Mouse (Mus musculus) liver (tissue): Measurements from ENCODE around the gene AL607142.1.

Experiments used
- DNase-seq: peaks from one replicate; pipeline ENCODE4 v3.0.0-alpha.2; 2020; ENCODE audit warnings: mixed read lengths

Gene AL607142.1

DNA sequence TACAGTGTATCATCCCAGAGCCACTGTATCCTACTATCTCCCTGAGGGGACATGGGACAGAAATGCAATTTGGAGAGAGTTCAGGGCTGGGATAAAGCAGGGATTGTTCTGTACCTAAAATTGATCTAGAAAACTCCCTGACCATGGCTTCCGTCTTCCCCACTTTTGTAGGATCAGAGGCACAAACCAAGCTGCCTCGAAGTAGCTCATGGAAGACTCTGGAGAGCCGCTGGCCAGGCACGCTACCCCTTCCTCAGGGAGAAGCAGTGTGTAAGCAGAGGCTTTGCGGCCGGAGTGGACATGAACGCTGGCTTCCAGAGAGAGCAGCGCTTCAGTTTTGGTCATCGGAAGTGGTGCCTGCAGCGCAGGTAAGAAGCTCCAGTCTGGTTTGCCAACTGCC, at the start of gene AL607142.1:
TSS of gene AL607142.1 (plus strand) at position 301 of the 400 bp plus-strand sequence.
- DNase-seq = no peak

DNA sequence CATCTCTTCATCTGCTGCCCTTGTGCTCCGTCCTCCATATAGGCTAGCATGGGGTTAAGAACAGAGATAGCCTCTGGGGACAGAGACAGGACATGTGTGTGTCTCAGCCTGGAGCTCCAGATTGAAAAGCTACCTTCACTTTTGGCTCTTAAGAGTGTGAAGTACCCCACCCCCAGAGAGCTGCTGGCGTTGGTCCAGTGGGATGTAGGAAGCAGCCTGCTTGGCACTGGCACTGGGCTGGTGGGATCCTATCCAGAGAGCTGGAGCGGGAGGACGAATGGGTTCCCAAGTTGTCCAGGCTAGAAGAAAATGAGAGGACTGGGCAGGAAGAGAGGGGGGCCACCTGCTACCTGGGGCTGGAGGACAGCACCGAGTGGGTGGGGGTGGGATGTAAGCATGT, 46.4 kb upstream of the AL607142.1 start:
- DNase-seq = no peak

DNA sequence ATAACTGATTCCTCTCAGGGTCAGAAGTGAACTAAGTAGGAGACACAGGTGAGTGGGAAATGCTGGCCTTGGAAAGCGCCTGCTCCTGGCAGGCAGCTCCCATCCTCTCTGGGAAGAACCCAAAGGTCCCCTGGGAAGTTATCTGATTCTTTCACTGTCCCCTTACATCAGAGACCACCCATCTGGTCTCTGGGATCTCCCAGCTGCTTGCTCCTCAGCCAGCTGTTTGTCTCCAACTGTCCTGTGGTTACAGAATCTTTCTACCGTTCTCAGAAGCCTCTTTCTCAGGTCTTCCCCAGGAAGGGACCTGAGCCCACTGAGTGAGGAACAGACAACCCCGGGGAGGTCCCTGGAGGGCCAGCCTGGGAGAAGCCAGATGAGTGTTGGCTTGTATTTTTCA, 42.4 kb upstream of the AL607142.1 start:
- no peak for DNase-seq

DNA sequence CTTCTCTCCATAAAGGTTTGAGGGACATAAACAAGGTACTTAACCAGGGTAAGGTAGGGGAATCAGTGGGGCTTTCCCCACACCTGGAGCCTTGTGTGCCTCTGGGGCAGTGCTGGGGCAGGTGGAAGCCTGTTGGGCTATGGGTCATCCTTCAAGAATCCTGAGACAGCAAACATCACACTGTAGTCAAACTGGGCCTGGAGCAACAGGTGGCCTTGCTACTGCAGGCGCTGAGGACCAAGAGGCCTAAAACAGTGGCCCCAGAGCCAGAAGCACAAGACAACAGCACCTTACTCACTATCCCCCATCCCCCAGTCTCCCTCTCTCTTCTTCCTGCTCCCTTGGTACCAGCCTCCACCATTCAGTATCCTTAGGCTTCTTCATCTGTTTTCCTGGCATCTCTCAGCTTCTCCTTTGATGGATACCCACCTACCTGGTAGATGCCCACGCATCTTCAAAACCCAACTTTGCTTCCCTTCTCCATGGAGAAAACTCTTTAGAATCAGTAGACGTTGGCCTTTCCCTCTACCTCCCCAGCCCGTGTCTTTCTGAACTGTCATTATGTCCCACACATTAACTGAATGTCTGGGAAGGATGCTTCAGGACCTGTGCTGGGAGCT, 41.5 kb upstream of the AL607142.1 start:
- DNase-seq = no peak

DNA sequence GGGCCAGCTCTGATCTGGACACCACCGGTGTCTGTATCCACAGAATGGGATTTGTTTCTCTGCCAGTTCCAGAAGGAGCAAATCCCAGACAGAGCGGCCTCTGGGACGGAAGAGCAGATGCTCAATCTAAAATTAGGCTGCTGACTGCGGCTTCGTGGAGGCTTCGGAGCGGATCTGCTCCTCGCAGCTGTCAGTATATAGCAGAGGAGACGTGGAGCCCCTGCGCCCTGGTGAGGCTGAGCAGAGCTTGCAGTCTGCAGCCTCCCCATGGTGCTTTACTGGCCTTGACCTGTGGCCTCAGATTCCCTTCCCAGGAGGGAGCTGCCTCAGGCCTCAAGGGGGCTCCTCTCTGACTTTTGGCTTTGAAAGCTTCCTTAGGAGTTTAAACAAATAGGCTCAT, 40.7 kb upstream of the AL607142.1 start:
- DNase-seq = no peak

DNA sequence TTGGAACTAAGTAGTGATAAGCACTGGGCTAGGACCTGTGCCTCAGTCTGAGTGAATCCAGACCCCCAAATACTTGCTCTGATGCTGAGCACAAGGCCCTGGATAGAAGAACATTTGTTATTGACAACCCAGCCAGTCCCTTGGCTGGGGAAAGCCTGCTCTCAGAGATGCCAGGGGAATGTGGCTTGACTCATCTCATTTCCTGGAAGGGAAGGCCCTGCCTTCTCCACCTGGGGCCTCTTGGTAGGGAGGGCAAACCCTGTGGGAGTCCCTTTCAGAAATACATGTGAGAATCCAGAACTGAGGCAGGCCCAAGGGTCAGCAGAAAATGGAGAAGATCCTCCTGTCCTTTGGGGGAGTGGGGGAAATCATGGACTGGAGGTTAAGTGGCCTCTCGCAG, 37.1 kb upstream of the AL607142.1 start:
- DNase-seq = no peak

DNA sequence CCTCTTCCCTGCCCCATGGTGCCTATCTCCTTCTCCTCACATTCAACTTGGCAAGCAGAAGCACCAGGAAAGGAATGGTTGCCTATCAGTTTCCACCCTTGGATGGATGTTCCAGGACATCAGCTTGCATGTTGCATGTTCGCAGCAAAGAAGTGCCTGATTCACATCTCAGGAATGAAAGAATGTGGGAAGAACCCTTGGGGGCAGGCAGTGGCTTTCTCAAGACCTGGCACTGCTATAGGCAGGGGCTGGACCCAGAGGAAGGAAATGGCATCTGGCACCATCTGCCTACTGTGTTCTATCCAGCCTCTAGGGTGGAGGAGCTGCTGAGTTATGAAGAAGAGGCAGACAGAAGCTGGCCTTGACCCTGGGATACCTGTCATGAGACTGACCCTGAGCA, 34.9 kb upstream of the AL607142.1 start:
- no peak for DNase-seq

DNA sequence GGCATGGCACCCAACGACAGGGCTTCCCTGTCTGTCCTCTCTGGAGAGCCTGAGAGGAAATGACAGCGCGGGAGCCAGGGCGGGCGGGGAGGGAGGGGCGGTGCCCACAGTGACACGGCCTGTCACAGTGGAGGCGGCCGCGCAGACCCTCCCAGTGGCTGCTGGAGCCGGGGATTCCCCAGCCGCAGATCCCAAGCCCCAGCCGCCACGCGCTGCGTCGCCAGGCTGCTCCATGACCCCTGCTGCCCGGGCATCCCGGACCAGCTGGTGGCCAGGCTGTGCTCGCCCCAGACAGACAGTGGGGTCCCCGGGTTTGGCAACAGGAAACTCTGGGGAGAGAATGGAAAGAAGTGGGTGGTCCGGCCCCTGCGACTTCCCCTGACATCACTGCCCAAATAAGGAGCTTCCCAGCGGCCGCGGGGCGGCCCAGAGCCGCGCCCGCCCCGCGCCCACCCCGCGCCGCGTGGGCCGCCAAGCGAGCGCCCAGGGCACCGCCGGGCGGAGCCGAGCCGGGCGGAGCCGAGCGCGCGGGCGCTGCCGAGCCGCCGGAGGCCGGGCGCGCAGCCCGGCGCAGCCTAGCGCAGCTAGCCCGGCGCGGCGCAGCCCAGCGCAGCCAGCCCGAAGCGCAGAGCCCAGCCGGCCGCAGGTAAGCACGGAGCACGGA, 32.3 kb upstream of the AL607142.1 start:
- peak; percentile 12 for DNase-seq

DNA sequence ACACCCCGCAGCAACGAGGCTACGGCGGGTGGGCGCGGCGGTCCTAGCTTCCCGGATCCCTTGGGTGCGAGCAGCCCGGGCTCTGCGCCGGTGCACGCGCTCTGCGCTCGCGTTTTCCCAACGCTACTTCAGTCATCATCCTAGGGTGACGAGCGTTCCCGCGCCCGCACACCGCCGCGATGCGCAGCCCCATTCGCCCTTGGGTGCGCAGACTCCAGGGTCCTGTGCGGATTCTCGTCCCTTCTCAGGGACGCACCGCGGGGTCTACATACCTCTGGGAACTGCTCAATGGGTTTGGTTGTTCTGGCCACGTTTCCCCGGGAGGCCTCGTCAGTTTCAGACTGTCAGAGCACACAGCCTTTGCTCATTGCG, 31.8 kb upstream of the AL607142.1 start:
- no peak for DNase-seq

DNA sequence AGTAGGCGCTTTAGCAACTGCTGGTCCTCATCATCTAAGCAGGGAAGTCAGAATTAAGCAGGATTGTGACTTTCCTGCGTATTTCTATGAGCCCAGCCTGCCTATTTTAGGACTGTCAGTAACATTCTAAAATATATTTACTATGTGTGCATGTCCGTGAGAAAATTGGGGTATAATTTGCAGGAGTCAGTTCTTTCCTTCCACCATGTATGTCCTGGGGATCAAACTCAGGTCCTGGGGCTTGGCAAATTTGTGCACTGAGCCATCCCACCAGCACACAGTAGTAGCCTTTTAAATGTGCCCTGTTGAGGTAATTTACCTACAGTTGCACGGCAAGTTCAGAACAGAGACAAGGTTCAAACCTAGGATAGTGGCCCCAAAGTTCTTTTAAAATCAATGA, 28.5 kb upstream of the AL607142.1 start:
- no peak for DNase-seq

DNA sequence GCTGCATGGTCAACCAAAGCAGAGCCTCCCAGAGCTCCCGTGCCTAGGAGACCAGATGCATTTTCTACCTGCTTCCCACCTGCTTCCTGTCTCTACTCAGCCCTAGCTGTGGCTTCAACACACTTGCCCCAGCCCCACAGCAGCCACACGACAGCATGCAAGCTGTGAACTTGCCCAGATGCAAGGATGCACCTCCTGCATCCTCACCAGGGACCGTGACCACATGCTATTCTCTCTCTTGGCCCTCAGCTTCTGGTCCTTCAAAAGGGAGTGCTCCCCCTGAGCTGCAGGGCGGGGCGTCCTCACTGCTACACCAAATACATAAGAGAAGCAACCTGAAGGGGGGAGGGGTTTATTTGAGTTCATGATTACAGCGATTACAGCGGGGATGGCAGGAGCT, 27.8 kb upstream of the AL607142.1 start:
- DNase-seq = no peak

DNA sequence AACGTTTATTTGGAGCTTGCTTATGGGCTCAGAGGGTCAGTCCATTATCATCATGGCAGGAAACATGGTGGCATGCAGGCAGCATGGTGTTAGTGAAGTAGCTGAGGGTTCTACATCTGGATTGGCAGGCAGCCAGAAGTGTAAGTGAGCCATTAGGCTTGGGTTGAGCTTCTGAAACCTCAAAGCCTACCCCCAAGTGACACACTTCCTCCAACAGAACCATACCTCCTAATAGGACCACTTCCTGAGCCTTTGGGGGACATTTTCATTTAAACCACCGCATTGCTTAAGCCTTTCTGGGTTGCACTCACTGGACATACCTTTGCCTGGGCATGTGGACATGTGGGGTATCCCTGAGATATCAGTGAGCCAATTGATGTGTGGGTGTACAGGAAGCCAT, 23.3 kb upstream of the AL607142.1 start:
- DNase-seq = no peak

DNA sequence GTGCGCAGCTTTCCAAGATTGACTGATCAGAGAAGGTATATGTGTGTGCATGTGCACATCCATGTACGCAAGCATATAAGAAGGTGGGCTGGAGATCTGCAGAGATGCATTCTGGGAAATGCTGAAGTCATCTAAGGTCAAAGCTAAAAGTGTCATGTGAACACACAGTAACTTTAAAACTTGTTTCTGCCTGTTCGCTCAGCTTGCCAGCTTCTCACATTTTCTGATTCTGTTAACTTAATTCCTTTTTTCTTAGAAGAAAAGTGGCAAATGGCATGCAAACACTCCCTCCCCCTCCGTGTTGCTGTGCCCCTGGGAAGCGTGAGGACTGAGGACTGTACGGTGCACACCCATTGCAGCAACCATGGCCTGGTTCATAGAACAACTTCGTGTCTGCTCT, 22.3 kb upstream of the AL607142.1 start:
- DNase-seq = no peak

DNA sequence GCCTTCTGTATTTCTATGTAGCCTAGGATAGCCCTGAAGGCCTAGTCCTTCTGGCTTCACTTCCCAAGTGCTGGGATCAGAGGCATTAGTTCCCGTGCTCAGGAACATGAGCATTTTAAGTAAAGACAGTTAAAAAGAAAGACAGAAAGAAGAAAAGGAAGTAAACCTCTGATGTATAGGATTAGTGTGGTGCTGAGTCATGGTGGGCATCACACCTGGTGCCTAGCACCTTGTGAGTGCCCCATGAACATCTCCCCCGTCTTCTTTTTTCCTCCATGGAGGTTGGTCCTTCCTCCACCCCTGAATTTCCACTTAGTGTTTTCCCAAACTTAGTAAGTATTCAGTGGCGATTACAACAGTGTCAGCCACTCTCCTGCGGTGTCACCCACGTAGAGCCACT, 20.2 kb upstream of the AL607142.1 start:
- no peak for DNase-seq

DNA sequence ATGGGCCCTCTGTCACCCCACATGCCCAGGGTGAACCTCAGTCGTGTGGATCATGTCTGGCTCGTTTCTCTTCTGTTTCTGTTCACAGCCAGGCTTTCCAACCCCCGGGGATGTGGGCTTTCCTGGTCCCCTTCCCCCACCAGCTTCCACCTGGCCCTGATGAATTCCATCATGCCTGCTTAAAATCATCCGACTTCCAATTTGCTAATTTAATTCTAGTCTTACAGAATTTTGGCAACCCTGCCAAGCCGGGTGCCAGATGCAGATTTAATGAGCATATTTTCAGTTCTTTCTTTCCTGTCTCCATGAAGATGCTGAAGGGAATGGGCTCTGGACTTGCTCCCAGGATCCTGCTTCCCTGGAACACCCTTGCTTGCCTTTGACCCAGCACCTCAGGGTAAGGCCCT, 19.7 kb upstream of the AL607142.1 start:
- DNase-seq = no peak

DNA sequence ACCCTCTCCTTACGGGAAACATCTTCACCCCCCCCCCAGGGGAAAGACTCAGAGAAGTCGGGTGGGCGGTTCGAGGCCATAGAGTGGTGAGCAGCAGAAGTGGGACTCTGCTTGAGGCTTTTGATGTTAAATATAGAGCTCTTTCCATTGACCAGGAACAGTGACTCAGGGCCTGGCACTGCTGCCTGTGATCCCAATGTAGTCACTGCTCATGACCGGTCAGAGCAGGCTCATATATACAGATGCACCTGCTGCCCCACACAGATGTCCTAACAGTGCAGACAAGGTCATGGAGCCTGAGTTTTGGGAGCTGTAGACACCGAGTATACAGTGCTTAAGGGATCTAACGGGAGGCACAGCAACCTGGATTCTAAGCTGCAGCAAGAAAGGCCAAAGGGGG, 18.9 kb upstream of the AL607142.1 start:
- DNase-seq = no peak

DNA sequence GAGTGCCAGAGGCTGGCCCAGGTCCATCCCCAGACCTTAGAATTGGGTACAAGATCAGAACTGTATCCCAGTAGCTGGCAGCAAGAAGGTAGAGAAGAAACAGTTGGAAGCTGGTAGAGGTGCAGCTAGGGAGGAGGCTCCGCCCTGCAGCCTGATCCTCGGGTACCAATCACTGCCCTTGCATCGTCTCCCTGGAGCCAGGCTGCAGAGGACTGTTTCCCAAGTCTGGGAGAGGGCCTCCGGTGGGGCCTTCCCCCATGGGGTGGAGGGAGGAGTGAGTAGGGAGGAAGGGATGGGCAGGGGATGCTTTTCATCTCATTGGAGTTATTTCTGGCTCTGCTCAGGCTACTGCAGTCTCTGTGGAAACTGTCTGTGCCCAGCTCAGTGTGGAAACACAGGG, 17.7 kb upstream of the AL607142.1 start:
- no peak for DNase-seq

DNA sequence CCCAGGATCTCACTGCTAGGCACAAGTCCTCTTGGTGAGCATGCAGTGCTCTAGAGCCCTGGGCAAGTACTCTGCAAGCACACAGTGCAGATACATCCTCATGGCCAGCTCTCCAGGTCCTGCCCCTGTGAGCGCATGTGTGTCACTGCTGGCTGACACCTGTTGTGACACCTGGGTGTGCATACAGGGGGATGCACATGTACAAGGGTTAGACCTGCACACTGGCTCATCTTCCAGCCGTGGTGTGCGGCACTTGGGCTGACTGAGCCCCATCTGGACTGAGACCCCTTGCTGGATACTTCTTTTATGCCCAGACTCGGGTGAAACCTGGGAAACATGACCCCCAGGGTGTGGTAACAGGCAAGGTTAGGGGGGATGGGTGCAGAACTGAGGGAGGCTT, 16.5 kb upstream of the AL607142.1 start:
- no peak for DNase-seq

DNA sequence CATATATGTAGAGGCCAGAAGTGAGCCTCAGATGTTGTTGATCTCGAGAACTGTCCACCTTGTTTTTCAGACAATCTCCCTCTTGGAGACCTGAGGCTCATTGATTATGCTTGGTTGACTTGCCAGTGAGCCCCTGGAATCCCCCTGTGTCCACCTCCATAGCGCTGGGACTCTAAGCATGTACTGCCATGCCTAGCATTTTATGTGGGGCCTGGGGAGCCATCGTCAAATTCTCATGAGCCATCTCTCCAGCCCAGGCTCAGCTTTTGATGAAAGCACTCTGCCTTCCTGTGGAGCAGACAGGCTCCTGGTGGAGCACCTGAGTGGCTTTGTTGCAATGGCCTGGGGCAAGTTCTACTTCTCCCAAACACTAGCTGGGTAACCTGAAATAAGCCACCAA, 14.9 kb upstream of the AL607142.1 start:
- DNase-seq = no peak

DNA sequence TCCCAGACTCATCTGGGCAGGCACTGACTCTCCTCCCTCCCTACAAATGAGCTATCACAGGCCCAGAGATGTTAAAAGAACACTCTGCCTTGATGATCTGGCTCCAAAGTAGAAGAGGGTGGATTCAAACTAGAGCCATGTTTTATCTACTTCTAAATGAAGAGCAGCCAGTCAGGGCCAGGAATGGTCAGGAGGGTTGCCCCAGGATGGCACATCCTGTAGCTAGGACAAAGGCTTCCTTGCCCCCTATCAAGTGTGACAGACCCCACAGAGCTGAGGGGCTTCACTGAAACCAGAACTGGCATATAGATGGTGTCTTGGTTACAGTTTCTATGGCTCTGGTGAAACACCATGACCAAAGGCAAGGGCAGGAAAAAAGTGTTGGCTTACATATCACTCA, 12.3 kb upstream of the AL607142.1 start:
- no peak for DNase-seq

DNA sequence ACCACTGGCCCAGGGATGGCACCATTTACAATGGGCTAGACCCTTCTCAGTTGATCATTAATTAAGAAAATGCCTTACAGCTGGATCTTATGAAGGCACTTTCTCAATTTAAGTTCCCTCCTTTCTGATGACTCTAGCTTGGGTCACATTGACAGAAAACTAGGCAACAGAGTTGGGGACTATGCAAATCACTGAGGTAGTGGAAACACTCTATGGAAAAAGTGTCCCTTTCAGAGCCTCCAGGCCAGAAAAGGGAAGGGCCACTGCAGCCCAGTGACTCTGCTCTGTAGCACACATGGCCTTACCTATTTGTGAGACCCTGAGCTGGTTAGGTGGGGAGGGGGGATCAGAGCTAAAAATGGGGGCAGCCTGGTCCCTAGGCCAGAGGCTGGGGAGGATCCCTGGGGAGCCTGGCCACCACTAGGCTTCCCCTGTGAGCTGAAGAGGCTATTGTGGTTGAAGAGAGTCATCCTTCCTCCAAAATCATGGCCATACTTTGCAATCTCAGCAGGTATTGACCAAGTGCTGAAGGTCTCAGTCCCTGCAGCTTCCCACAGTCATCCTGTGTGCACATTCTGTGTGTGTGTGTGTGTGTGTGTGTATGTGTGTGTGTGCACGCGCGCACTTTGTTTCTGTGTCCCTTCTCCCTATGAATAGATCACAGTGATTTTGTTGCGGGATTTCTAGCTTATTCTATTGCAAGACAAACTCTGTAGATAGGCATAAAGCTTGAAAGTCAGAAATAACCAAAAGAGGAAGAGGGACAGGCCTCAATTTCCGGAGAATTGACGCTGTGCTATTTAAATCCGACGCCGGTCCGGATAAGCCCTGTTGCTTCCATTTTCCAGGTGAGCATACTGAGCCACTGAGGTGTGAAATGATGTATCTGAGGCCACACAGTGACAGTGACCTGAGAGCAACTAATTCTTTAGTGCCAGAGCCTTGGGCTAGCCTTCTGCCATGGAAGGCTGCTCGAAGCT, 11.5 kb upstream of the AL607142.1 start:
- no peak for DNase-seq

DNA sequence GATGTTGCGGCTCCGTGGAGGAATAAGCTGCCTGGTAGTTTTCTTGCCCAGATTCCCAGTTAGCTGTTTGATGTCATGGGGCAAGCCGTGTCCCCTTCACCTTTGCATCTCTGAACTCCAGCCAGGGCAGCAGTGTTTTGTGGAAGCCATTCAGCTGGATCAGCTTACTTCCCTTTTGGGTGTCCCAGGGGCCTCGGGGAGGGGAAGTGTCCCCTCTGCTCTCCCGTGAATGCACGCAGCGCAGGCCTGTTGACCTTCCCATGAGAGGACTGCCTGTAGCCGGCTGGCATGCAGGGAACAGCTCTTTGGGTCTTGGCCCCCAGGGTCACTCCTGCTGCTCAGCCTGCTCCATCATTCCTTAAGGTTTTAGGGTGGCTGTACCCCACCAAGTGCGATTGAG, 10.7 kb upstream of the AL607142.1 start:
- DNase-seq = no peak

DNA sequence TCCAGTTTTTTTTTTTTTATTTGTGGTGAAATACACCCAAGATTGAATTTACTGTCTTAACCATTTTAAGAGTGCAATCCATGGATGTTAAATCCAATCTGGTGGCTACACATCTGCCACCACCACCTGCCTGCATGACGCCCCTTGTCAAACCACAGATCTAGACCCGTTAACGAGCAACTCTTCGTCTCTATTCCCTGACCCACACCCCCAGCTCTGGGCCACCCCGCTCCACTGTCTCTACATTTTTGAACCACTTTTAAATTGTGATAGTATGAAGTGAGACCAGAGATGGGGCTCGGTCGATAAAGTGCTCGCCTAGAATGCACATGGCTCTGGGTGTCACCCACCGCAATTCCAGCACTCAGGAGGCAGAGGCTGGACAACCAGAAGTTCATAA, 8.3 kb upstream of the AL607142.1 start:
- DNase-seq = no peak

DNA sequence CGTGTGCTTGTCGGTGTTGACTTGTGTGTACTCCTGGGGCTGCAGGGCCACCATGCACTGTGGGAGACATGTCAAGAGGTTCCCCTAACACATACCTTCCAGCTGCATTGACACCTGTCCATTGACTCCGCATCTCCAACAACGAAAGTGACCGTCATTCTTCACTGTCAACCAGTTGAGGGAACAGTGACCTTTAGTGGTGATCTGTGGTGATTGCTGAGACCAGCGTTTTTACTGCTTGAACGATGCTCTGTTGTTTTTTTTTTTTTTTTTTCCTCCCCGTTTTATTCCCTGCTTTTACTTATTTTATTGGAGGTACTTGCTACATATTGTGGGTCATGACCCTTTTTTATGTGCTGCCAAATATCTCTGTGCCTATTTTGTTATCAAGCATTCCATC, 7.3 kb upstream of the AL607142.1 start:
- no peak for DNase-seq
